Mouse (Mus musculus): ENCODE results near the gene Klhl10. TPM values are rescaled to one million over a fixed set of nuclear protein-coding genes. Genes with fewer than 3 reads are reported as not detected.

The Klhl10 gene
- total and polyA plus RNA-seq, 3 experiments, result 0.65 to 0.81 TPM; not detected in 1

DNA sequence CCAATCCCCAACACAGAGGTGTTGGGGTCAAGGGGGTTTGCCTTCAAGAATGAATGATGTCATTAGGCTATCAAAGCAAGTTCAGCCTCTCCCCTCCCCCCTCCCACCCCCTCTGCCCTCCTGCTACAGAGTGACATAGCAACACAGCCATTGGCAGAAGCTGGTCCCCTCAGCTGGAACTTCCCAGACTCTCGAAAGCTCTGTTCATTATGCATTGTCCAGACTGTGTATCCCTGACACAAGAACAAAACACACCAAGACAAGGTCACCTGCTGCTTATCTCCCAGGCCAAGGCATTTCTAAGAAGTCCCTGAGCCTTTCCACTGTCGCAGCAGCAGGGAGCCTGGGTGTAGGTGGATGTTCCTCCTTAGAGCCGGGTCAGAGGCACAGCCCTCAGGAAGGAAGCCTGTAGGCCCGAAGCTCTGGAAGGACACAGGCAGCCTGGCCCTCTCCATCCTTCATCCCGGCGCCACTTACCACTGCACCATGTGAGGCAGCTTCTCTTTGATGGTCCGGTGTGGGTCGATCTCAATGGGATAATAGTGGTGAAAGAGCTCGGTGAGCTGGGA, 6.0 kb upstream of the Klhl10 start:
- no peak for DNase-seq (ENCODE audit: low read depth, low spot score)
- no peak overlapping the region for H3K4me3 ChIP-seq (ENCODE audit: control insufficient read depth in 1 of 2, insufficient read depth in 1 of 2, low read depth in 2 of 2, low read length in 2 of 2)
- H3K9ac ChIP-seq (ENCODE audit: control insufficient read depth, low read depth, low read length, poor library complexity, severe bottlenecking), result no peak overlapping the region
- no peaks in the 10 kb centered on the region for H3K27me3 ChIP-seq (ENCODE audit: control insufficient read depth in 1 of 2, insufficient read depth in 2 of 2, low read length in 2 of 2)
- peaks cover 2 to 9% of the 10 kb centered on the region in 2 experiments; a peak in 3 of 4 replicates for H3K4me1 ChIP-seq (ENCODE audit: control insufficient read depth in 1 of 2, insufficient read depth in 2 of 2, low read length in 2 of 2)
- H3K27ac ChIP-seq (ENCODE audit: control insufficient read depth, low read depth, low read length), result no peak overlapping the region
- TF ChIP-seq MAZ (IDR thresholded peaks at IDR 0.05; ENCODE audit: low read depth, low read length) (no peak), CTCF (IDR thresholded peaks at IDR 0.05 in 2 of 3, conservative IDR thresholded peaks at IDR 0.05 in 1 of 3; ENCODE audit: control insufficient read depth in 1 of 3, insufficient read depth in 1 of 3, low read depth in 2 of 3, low read length in 3 of 3, poor library complexity in 1 of 3, severe bottlenecking in 1 of 3) (no peak), RCOR1 (IDR thresholded peaks at IDR 0.05; ENCODE audit: low read depth, low read length) (no peak), TBP (IDR thresholded peaks at IDR 0.05; ENCODE audit: low read depth, low read length) (no peak), GATA1 (IDR thresholded peaks at IDR 0.05; ENCODE audit: low read depth, low read length) (no peak), MYC (IDR thresholded peaks at IDR 0.05; ENCODE audit: low read depth, low read length) (no peak)
- peaks cover 4% of the 10 kb centered on the region; the same call in 1 of the 2 replicates for H3K79me2 ChIP-seq (ENCODE audit: control insufficient read depth, insufficient read depth, low read length, poor library complexity)
- no peaks in the 10 kb centered on the region for H3K9me3 ChIP-seq (replicated peaks; ENCODE audit: insufficient read depth, low read length)
- peaks cover 0 to 9% of the 10 kb centered on the region in 2 experiments; a peak in 2 of 4 replicates for H3K36me3 ChIP-seq (ENCODE audit: control insufficient read depth in 1 of 2, insufficient read depth in 2 of 2, low read length in 2 of 2)

DNA sequence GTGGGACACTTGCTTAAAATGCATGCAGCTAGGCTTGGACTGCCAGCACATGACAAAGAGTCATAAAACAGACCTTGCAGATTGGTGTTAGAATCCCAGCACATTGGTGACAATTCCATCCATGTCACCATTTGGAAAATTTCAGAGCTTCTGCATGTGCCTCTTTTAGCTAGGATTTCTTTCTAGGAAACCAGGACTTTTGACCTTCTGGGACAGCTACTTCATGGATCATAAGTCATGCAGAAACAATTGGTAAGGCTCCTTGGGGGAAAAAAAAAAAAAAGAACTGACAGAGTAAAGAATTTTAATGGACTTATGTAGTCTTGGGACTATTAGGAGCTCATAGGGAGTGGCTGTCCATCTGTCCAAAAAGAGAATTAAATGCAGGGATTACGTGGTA, 3.8 kb upstream of the Klhl10 start:
- TF ChIP-seq ELF1 (IDR thresholded peaks at IDR 0.05; ENCODE audit: low read depth, low read length) (no peak), NRF1 (IDR thresholded peaks at IDR 0.05; ENCODE audit: insufficient read depth, low read depth, low read length, poor library complexity, severe bottlenecking) (no peak), GABPA (IDR thresholded peaks at IDR 0.05; ENCODE audit: low read depth, low read length) (no peak), MAZ (IDR thresholded peaks at IDR 0.05; ENCODE audit: low read depth, low read length) (no peak), MXI1 (IDR thresholded peaks at IDR 0.05; ENCODE audit: low read depth, low read length) (no peak), CHD1 (IDR thresholded peaks at IDR 0.05; ENCODE audit: low read depth, low read length) (no peak), MAFK (IDR thresholded peaks at IDR 0.05; ENCODE audit: borderline replicate concordance, low read depth, low read length) (no peak), SMC3 (IDR thresholded peaks at IDR 0.05; ENCODE audit: low read depth, low read length) (no peak), GATA1 (IDR thresholded peaks at IDR 0.05; ENCODE audit: low read depth, low read length) (no peak), CTCF (IDR thresholded peaks at IDR 0.05 in 2 of 3, conservative IDR thresholded peaks at IDR 0.05 in 1 of 3; ENCODE audit: control insufficient read depth in 1 of 3, insufficient read depth in 1 of 3, low read depth in 2 of 3, low read length in 3 of 3, poor library complexity in 1 of 3, severe bottlenecking in 1 of 3) (no peak), EP300 (IDR thresholded peaks at IDR 0.05; ENCODE audit: low read depth in 1 of 2, low read length in 2 of 2) (no peak), ZKSCAN1 (IDR thresholded peaks at IDR 0.05; ENCODE audit: low read depth, low read length) (no peak), SIN3A (IDR thresholded peaks at IDR 0.05; ENCODE audit: low read length) (no peak), KAT2A (conservative IDR thresholded peaks at IDR 0.05; ENCODE audit: low read depth, low read length) (no peak), MYB (IDR thresholded peaks at IDR 0.05; ENCODE audit: low read depth, low read length) (no peak), POLR2AphosphoS5 (IDR thresholded peaks at IDR 0.05; ENCODE audit: borderline replicate concordance, low read depth, low read length) (no peak), HCFC1 (IDR thresholded peaks at IDR 0.05; ENCODE audit: low read depth, low read length) (no peak), ETS1 (IDR thresholded peaks at IDR 0.05; ENCODE audit: low read depth, low read length) (no peak), TCF12 (IDR thresholded peaks at IDR 0.05; ENCODE audit: low read depth, low read length) (no peak), POLR2A (IDR thresholded peaks at IDR 0.05; ENCODE audit: control insufficient read depth in 1 of 2, insufficient read depth in 1 of 2, low read depth in 1 of 2, low read length in 2 of 2, poor library complexity in 1 of 2) (no peak)
- Histone ChIP-seq H3K4me1 (ENCODE audit: control insufficient read depth in 1 of 2, insufficient read depth in 2 of 2, low read length in 2 of 2) (peaks cover 2 to 12% of the 10 kb centered on the region in 2 experiments; a peak in 3 of 4 replicates), H3K36me3 (ENCODE audit: control insufficient read depth in 1 of 2, insufficient read depth in 2 of 2, low read length in 2 of 2) (peaks cover 0 to 9% of the 10 kb centered on the region in 2 experiments; a peak in 2 of 4 replicates), H3K79me2 (ENCODE audit: control insufficient read depth, insufficient read depth, low read length, poor library complexity) (peaks cover 5% of the 10 kb centered on the region; the same call in 1 of the 2 replicates), H3K4me3 (ENCODE audit: control insufficient read depth in 1 of 2, insufficient read depth in 1 of 2, low read depth in 2 of 2, low read length in 2 of 2) (no peak overlapping the region), H3K27ac (ENCODE audit: control insufficient read depth, low read depth, low read length) (no peak overlapping the region), H3K27me3 (ENCODE audit: control insufficient read depth in 1 of 2, insufficient read depth in 2 of 2, low read length in 2 of 2) (no peaks in the 10 kb centered on the region), H3K9ac (ENCODE audit: control insufficient read depth, low read depth, low read length, poor library complexity, severe bottlenecking) (no peak overlapping the region), H3K9me3 (replicated peaks; ENCODE audit: insufficient read depth, low read length) (no peaks in the 10 kb centered on the region)
- no peak for DNase-seq (ENCODE audit: low read depth, low spot score)
